Mouse (Mus musculus) liver, postnatal 0 days (tissue): Measurements from ENCODE around the gene Sh3yl1. TPM values are rescaled to one million over a fixed set of nuclear protein-coding genes. Genes with fewer than 3 reads are reported as not detected.

ENCODE experiments used
- ATAC-seq: fragments of 200-750 bp; cut with Nextera tagmentation; 2 replicates; pipeline ENCODE4 v1.8.0; 2017; ENCODE audit warnings: mild to moderate bottlenecking, moderate library complexity
- DNase-seq: peaks from one replicate; pipeline ENCODE4 v3.0.0-alpha.2; 2016
- H3K27ac ChIP-seq: fragments of 300-500 bp; sonication (generic); 2 replicates; pipeline ENCODE4 v1.5.1; 2014; ENCODE audit warnings: antibody characterized with exemption, moderate library complexity, mild to moderate bottlenecking, low read depth
- H3K27me3 ChIP-seq: fragments of 300-500 bp; sonication (generic); 2 replicates; pipeline ENCODE4 v1.6.1; 2014; ENCODE audit warnings: low read length, control low read depth, mixed read lengths; ENCODE audit not compliant: insufficient read depth
- H3K36me3 ChIP-seq: fragments of 300-500 bp; sonication (generic); replicated peaks from 2 replicates; pipeline ENCODE4 v1.6.1; 2014; ENCODE audit warnings: mild to moderate bottlenecking, control low read depth, low read length, moderate library complexity, mixed read lengths; ENCODE audit not compliant: insufficient read depth
- H3K4me1 ChIP-seq: fragments of 300-500 bp; sonication (generic); 2 replicates; pipeline ENCODE4 v1.6.1; 2014; ENCODE audit warnings: antibody characterized with exemption, mild to moderate bottlenecking, control low read depth; ENCODE audit not compliant: insufficient read depth
- H3K4me2 ChIP-seq: fragments of 300-500 bp; sonication (generic); 2 replicates; pipeline ENCODE4 v1.6.1; 2014; ENCODE audit warnings: low read depth, mild to moderate bottlenecking, low read length, moderate library complexity, mixed read lengths
- H3K4me3 ChIP-seq: fragments of 300-500 bp; sonication (generic); 2 replicates; pipeline ENCODE4 v1.5.1; 2014; ENCODE audit warnings: low read depth, low read length
- H3K9ac ChIP-seq: fragments of 300-500 bp; sonication (generic); replicated peaks from 2 replicates; pipeline ENCODE4 v1.6.1; 2014; ENCODE audit warnings: mild to moderate bottlenecking, moderate library complexity
- H3K9me3 ChIP-seq: fragments of 300-500 bp; sonication (generic); 2 replicates; pipeline ENCODE4 v1.6.1; 2016; ENCODE audit warnings: mild to moderate bottlenecking, control low read depth, low read length, mixed read lengths
- CTCF ChIP-seq: sonication (generic); IDR thresholded peaks from 2 replicates; pipeline ENCODE4 v1.5.1; 2016; ENCODE audit warnings: antibody characterized with exemption, low read depth
- EP300 ChIP-seq: IDR thresholded peaks from 2 replicates; pipeline ENCODE4 v1.6.1; 2016; ENCODE audit warnings: antibody characterized with exemption, low read depth, mild to moderate bottlenecking
- WGBS: fragments of 180-500 bp; shearing (Covaris S2); extraction: QIAGEN DNeasy Blood & Tissue Kit; methylation state at CpG from one replicate; pipeline ENCODE4 v1.1.7; 2014; ENCODE audit not compliant: insufficient replicate concordance; 5-methylcytosine and 5-hydroxymethylcytosine counted together
- polyA plus RNA-seq: library from polyadenylated mRNA; unstranded; fragments of >200 nt; fragmentation: Nextera tagmentation; extraction: Ambion mirVana; gene quantifications from 2 replicates; pipeline ENCODE4 v1.2.1, GENCODE M21; 2015

The Sh3yl1 gene
- polyA plus RNA-seq, 1 experiment from 2014 or later = 16.1 TPM

GRCm38 (mm10) chr12:30933299-30933698 lies 21.8 kb downstream of the Sh3yl1 start:
- DNase-seq (no peak), ATAC-seq (no peak)
- Histone ChIP-seq H3K9me3 (no peaks in the 10 kb centered on the region), H3K4me3 (no peak overlapping the region), H3K27ac (no peak overlapping the region), H3K4me1 (peaks cover 3% of the 10 kb centered on the region; the same call in 1 of the 2 replicates), H3K4me2 (no peak overlapping the region), H3K9ac (no peak overlapping the region), H3K27me3 (no peaks in the 10 kb centered on the region), H3K36me3 (no peaks in the 10 kb centered on the region; the same call in 1 of the 2 replicates)
- WGBS = 89% methylated on average over 2 of the region's 2 CpGs
- TF ChIP-seq EP300 = no peak
- TF ChIP-seq CTCF = no peak

GRCm38 (mm10) chr12:30936899-30937298 lies 25.4 kb downstream of the Sh3yl1 start:
- no peak overlapping the region for H3K4me3 ChIP-seq
- no peaks in the 10 kb centered on the region; the same call in 1 of the 2 replicates for H3K36me3 ChIP-seq
- H3K4me2 ChIP-seq = no peak overlapping the region
- DNase-seq = peak; percentile 37
- H3K27ac ChIP-seq = peak overlapping the region; percentile 72
- ATAC-seq = peak; percentile 99
- no peaks in the 10 kb centered on the region for H3K27me3 ChIP-seq
- WGBS = 62% methylated on average over 2 of the region's 2 CpGs
- TF ChIP-seq CTCF (no peak), EP300 (peak; percentile 57)
- no peak overlapping the region for H3K9ac ChIP-seq
- no peaks in the 10 kb centered on the region for H3K9me3 ChIP-seq
- H3K4me1 ChIP-seq = peaks cover 3% of the 10 kb centered on the region; the same call in 1 of the 2 replicates

- H3K36me3 ChIP-seq = no peaks in the 10 kb centered on the region; the same call in none of the 2 replicates
- no peak for TF ChIP-seq EP300
- peak; percentile 43 for TF ChIP-seq CTCF
- 78% methylated on average over 14 of the region's 14 CpGs for WGBS
Observed at GRCm38 (mm10) chr12:30943057-30943986, 31.9 kb downstream of the Sh3yl1 start.

GRCm38 (mm10) chr12:30944197-30944596 lies 32.7 kb downstream of the Sh3yl1 start:
- no peaks in the 10 kb centered on the region for H3K27me3 ChIP-seq
- TF ChIP-seq EP300 (no peak), CTCF (no peak)
- H3K27ac ChIP-seq = peak overlapping the region; percentile 64
- H3K36me3 ChIP-seq = no peaks in the 10 kb centered on the region; the same call in none of the 2 replicates
- 68% methylated on average over 3 of the region's 3 CpGs for WGBS
- H3K9ac ChIP-seq = no peak overlapping the region
- DNase-seq = no peak
- H3K4me2 ChIP-seq = no peak overlapping the region
- no peak for ATAC-seq
- H3K4me3 ChIP-seq = no peak overlapping the region
- H3K9me3 ChIP-seq = no peaks in the 10 kb centered on the region
- H3K4me1 ChIP-seq = no peaks in the 10 kb centered on the region; the same call in 1 of the 2 replicates

More at GRCm38 (mm10) chr12:30943057-30943986, 31.9 kb downstream of the Sh3yl1 start:
- H3K4me1 ChIP-seq = no peaks in the 10 kb centered on the region; the same call in 1 of the 2 replicates
- peak overlapping the region; percentile 64 for H3K27ac ChIP-seq
- no peaks in the 10 kb centered on the region for H3K9me3 ChIP-seq
- peak; percentile 24 for DNase-seq
- no peak overlapping the region for H3K4me3 ChIP-seq
- no peaks in the 10 kb centered on the region for H3K27me3 ChIP-seq
- H3K9ac ChIP-seq = no peak overlapping the region
- ATAC-seq = peak; percentile 97
- no peak overlapping the region for H3K4me2 ChIP-seq

GRCm38 (mm10) chr12:30970700-30971099 lies 59.2 kb downstream of the Sh3yl1 start:
- no peak overlapping the region for H3K4me3 ChIP-seq
- no peak overlapping the region for H3K27ac ChIP-seq
- no peaks in the 10 kb centered on the region for H3K4me1 ChIP-seq
- DNase-seq = no peak
- TF ChIP-seq CTCF (no peak), EP300 (no peak)
- no peaks in the 10 kb centered on the region for H3K9me3 ChIP-seq
- no peak for ATAC-seq
- H3K4me2 ChIP-seq = no peak overlapping the region
- H3K27me3 ChIP-seq = no peaks in the 10 kb centered on the region
- no peak overlapping the region for H3K9ac ChIP-seq
- no peaks in the 10 kb centered on the region for H3K36me3 ChIP-seq
- 77% methylated on average over 2 of the region's 2 CpGs for WGBS

GRCm38 (mm10) chr12:31003795-31004194 lies 92.3 kb downstream of the Sh3yl1 start:
- H3K4me1 ChIP-seq = no peaks in the 10 kb centered on the region
- H3K9me3 ChIP-seq = no peaks in the 10 kb centered on the region
- no peak overlapping the region for H3K4me2 ChIP-seq
- no peak for TF ChIP-seq EP300
- TF ChIP-seq CTCF = no peak
- 66% methylated on average over 4 of the region's 4 CpGs for WGBS
- no peaks in the 10 kb centered on the region for H3K36me3 ChIP-seq
- no peak overlapping the region for H3K4me3 ChIP-seq
- no peak overlapping the region for H3K9ac ChIP-seq
- H3K27ac ChIP-seq = no peak overlapping the region
- no peak for ATAC-seq
- H3K27me3 ChIP-seq = no peaks in the 10 kb centered on the region
- DNase-seq = no peak
